Mouse (Mus musculus) cerebellum, adult 2 months (tissue): ENCODE measurements around the gene Tfeb.

Source experiments
- CTCF ChIP-seq: fragments of 200-500 bp; IDR thresholded peaks from 2 replicates; pipeline ENCODE4 v1.5.1; 2011; ENCODE audit warnings: low read depth, mild to moderate bottlenecking, control low read depth, low read length, moderate library complexity, borderline replicate concordance; ENCODE audit not compliant: insufficient read depth
- POLR2A ChIP-seq: fragments of 200-500 bp; IDR thresholded peaks from 2 replicates; pipeline ENCODE4 v1.6.1; 2011; ENCODE audit warnings: low read length, control low read depth, borderline replicate concordance; ENCODE audit not compliant: insufficient read depth

DNA sequence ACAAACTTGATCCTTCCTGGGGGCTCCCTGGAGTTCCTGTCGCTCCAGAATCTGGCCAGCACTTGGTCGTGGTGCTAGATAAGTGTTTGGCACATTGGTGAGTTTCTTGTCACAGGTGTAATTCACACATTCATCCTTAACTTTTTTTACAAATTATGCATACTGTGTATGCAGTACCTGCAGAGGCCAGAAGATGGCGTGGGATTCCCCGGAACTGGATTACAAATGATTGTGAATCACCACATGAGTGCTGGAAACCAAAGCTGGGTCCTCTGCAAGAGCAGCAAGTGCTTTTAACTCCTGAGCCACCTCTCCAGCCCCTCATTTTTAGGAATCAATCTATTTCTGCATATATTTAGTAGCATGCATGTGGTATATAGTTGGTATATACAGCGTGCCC lies 15.0 kb downstream of the Tfeb start:
- no peak for TF ChIP-seq CTCF
- no peak for TF ChIP-seq POLR2A
